Mouse (Mus musculus): ENCODE data around the gene Ap1m2. TPM values are rescaled to one million over a fixed set of nuclear protein-coding genes. Genes with fewer than 3 reads are reported as not detected.

The Ap1m2 gene
- 158 and 172 TPM in 2 replicates for polyA plus RNA-seq (2015; fragmentation: Nextera tagmentation; extraction: Ambion mirVana)

DNA sequence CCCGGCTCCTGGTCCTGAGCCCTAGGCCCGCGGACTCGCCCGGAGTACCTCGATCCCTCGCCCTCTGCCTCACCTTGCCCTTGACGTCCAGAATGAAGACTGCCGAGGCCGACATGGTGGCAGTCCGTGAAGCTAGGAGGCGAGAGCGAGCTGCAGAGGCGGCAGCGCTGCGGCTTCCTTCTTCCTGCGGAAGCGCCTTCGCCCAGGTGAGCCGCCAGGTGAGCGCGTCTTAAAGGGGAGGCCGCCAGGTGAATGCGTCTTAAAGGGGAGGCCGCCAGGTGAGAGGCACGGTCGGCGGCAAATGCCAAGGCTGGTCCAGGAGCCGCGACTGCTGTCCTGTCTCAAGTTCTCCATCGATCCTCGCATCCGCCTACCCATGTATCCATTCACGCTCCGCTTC, at the start of gene Ap1m2:
TSS of gene Ap1m2 (minus strand) at position 204 of the 400 bp plus-strand sequence.
- H3K27ac ChIP-seq (ENCODE audit: low read length) = peak within 1 kb of the TSS; percentile 58
- peak within 1 kb of the TSS; percentile 61 for H3K4me3 ChIP-seq (ENCODE audit: low read length)
- 0 out of 2 replicates have a peak, but pooled peaks cover 5% of the 10 kb centered on the region for H3K27me3 ChIP-seq (replicated peaks; ENCODE audit: control insufficient read depth, insufficient read depth, low read length)
- peak; percentile 76 for ATAC-seq
- no peaks in the 10 kb centered on the region for H3K4me1 ChIP-seq (ENCODE audit: control insufficient read depth, insufficient read depth, low read length)
- no peaks in the 10 kb centered on the region for H3K36me3 ChIP-seq (ENCODE audit: control insufficient read depth, insufficient read depth, low read length)
- H3K9ac ChIP-seq (ENCODE audit: low read depth, low read length) = peak within 1 kb of the TSS; percentile 62
- H3K9me3 ChIP-seq (ENCODE audit: control insufficient read depth, low read length) = no peaks in the 10 kb centered on the region
- WGBS = 8% methylated on average over 35 of the region's 35 CpGs
- H3K4me2 ChIP-seq (ENCODE audit: low read depth, low read length) = peak within 1 kb of the TSS; percentile 47

DNA sequence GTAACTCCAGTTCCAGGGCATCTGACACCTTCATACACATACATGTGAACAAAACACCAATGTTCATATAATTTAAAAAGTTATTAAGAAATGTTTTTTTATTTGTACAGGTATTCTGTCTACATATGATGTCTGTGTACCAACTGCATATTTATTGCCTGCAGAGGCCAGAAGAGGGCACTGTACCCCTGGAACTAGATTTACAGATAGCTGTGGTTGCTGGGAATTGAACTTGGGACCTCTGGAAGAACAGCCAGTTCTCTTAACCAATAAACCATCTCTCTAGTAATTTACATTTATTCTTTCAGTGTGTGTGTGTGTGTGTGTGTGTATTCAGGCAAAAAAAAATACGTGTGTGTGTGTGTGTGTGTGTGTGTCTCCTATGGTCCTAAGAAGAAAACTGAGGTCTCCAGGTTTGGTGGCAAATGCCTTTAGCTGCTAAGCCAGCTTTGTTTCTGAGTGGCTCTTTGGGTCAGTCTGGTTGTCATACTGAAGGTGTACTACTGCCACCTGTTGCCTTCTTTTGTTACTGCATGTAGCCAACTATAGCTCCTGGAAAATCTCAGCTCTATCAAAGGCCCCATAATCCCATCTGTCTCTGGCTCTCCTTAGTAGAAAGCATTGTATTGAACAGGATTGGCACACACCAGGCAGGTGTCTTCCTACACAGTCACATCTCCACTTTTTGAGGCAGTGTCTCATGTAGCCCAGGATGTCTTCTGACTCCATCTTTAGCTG, 45.0 kb upstream of the Ap1m2 start:
- Histone ChIP-seq H3K4me2 (ENCODE audit: low read depth, low read length) (no peak overlapping the region), H3K27me3 (replicated peaks; ENCODE audit: control insufficient read depth, insufficient read depth, low read length) (peaks cover 4% of the 10 kb centered on the region; the same call in 1 of the 2 replicates), H3K27ac (ENCODE audit: low read length) (no peak overlapping the region), H3K36me3 (ENCODE audit: control insufficient read depth, insufficient read depth, low read length) (no peaks in the 10 kb centered on the region; the same call in 1 of the 2 replicates), H3K9ac (ENCODE audit: low read depth, low read length) (no peak overlapping the region), H3K4me1 (ENCODE audit: control insufficient read depth, insufficient read depth, low read length) (no peaks in the 10 kb centered on the region), H3K9me3 (ENCODE audit: control insufficient read depth, low read length) (no peaks in the 10 kb centered on the region), H3K4me3 (ENCODE audit: low read length) (no peak overlapping the region)
- WGBS = 0% methylated on average over 1 of the region's 1 CpGs
- ATAC-seq = peak; percentile 57

DNA sequence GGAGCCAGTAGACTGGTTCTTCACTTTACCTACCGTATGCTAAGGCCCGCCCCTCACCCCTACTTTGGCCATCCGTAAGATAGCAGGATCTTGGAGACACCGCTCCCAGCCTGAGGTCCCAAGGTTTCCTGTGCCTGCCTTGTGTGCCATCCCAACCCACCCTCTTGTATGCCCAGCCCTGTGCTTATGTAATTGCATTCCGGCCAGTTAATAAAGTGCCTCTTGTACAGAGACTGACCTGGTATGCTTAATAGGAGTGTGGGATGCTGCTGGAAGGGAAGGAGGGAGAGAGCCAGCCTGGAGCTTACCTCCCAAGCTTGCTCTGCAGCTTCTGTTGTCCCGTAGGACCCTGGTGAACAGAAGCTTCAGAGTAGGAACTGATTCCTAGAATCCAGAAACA, 42.7 kb upstream of the Ap1m2 start:
- H3K4me3 ChIP-seq (ENCODE audit: low read length) = no peak overlapping the region

DNA sequence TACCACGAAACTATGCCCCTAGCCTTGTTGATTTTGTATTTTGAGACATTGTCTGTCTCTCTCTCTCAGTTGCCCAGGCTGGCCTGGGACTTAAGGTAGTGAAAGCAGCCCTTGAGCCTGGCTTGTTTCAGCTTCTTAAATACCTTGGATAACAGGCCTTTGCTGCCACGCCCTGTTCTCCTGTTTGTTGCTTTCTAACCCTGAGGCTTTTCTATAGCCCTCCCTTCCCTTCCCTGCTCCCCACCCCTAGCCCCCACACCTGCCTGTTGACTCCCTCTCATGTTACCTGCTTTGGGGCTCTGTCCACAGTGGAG, 41.2 kb upstream of the Ap1m2 start:
- ATAC-seq = no peak
- Histone ChIP-seq H3K9ac (ENCODE audit: low read depth, low read length) (no peak overlapping the region), H3K4me2 (ENCODE audit: low read depth, low read length) (no peak overlapping the region), H3K4me1 (ENCODE audit: control insufficient read depth, insufficient read depth, low read length) (peaks cover 5% of the 10 kb centered on the region), H3K27ac (ENCODE audit: low read length) (no peak overlapping the region), H3K9me3 (ENCODE audit: control insufficient read depth, low read length) (no peaks in the 10 kb centered on the region), H3K27me3 (replicated peaks; ENCODE audit: control insufficient read depth, insufficient read depth, low read length) (no peaks in the 10 kb centered on the region), H3K4me3 (ENCODE audit: low read length) (no peak overlapping the region), H3K36me3 (ENCODE audit: control insufficient read depth, insufficient read depth, low read length) (peaks cover 2% of the 10 kb centered on the region)
- 68% methylated on average over 2 of the region's 2 CpGs for WGBS

More for the DNA sequence above, 42.7 kb upstream of the Ap1m2 start:
- Histone ChIP-seq H3K4me2 (ENCODE audit: low read depth, low read length) (no peak overlapping the region), H3K4me1 (ENCODE audit: control insufficient read depth, insufficient read depth, low read length) (peaks cover 5% of the 10 kb centered on the region), H3K9me3 (ENCODE audit: control insufficient read depth, low read length) (no peaks in the 10 kb centered on the region), H3K9ac (ENCODE audit: low read depth, low read length) (no peak overlapping the region), H3K36me3 (ENCODE audit: control insufficient read depth, insufficient read depth, low read length) (no peaks in the 10 kb centered on the region; the same call in 1 of the 2 replicates), H3K27me3 (replicated peaks; ENCODE audit: control insufficient read depth, insufficient read depth, low read length) (no peaks in the 10 kb centered on the region), H3K27ac (ENCODE audit: low read length) (no peak overlapping the region)
- 85% methylated on average over 6 of the region's 6 CpGs for WGBS
- no peak for ATAC-seq

DNA sequence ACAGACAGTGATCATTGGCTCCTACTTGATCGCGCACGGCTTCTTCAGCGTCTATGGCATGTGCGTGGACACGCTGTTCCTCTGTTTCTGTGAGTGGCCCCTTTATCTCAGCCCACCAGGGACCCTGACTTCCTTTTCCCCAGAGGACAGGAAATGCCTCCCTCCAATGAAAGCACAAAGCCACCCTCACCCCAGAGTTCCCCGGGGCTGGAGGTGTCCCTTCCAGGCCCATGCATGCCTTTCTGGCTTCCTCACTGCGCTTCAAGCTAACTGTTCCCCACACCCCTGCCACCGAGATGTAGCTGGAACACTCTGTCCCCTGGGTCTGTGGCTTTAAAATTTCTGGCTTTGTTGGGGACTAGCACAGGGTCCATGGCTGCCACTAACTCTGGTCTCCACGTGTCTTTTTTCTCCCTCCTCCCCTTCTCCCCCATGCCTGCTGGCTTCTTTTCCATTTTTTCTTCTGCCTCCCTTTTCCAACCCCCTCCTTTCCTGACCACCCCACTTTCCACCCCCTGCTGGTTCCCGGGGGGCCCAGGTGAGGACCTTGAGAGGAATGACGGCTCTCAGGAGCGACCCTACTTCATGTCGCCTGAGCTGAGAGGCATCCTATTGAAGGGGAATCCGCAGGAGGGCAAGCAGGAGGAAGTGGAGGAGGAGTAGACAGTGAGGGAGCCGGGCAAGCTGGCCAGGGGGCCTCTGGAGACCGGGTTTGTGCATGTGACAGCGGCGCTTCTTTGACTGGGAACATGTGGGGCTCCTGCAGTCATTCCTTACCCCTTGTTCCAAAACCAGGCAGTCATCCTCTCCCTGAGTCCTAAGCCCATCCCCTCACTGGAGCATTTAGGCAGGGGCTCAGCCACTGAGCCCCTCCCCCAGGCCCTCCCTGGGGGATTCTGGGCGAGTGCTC, 40.6 kb upstream of the Ap1m2 start:
- no peaks in the 10 kb centered on the region for H3K27me3 ChIP-seq (replicated peaks; ENCODE audit: control insufficient read depth, insufficient read depth, low read length)
- H3K27ac ChIP-seq (ENCODE audit: low read length) = no peak overlapping the region
- peaks cover 5% of the 10 kb centered on the region for H3K4me1 ChIP-seq (ENCODE audit: control insufficient read depth, insufficient read depth, low read length)
- peaks cover 2% of the 10 kb centered on the region for H3K36me3 ChIP-seq (ENCODE audit: control insufficient read depth, insufficient read depth, low read length)
- no peak overlapping the region for H3K4me3 ChIP-seq (ENCODE audit: low read length)
- no peak for ATAC-seq
- 49% methylated on average over 20 of the region's 20 CpGs for WGBS
- H3K9me3 ChIP-seq (ENCODE audit: control insufficient read depth, low read length) = no peaks in the 10 kb centered on the region
- no peak overlapping the region for H3K9ac ChIP-seq (ENCODE audit: low read depth, low read length)
- H3K4me2 ChIP-seq (ENCODE audit: low read depth, low read length) = no peak overlapping the region

DNA sequence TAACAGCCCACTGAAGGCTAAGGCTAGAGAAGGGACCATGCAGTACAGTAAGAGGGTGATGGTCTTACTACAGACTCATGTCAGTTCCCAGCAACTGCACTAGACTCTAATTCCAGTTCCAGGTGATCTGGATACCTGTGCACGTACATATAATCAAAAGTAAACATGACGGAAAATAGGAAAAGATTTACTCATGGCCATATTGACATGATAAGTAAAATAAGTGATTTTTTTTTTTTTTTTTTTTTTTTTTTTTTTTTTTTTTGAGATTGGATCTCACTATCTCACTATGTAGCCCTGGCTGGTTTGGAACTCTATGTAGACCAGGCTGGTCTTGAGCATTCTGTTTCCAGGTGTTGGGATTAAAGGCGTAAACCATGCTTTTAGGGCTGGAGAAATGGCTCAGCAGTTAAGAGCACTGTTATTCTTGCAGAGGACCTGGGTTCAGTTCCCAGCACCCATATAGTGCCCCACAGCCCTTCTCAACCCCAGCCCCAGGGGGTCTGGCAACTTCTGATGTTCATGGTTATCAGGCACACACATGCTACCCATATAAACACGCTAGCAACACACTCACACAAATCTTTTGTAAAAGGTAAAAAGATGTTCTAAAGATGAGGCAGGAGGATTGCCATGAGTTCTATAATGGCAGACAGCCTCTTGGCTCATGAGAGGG, 39.7 kb upstream of the Ap1m2 start:
- Histone ChIP-seq H3K27me3 (replicated peaks; ENCODE audit: control insufficient read depth, insufficient read depth, low read length) (no peaks in the 10 kb centered on the region), H3K9me3 (ENCODE audit: control insufficient read depth, low read length) (no peaks in the 10 kb centered on the region), H3K36me3 (ENCODE audit: control insufficient read depth, insufficient read depth, low read length) (peaks cover 2% of the 10 kb centered on the region), H3K27ac (ENCODE audit: low read length) (no peak overlapping the region), H3K4me2 (ENCODE audit: low read depth, low read length) (no peak overlapping the region), H3K4me1 (ENCODE audit: control insufficient read depth, insufficient read depth, low read length) (peaks cover 5% of the 10 kb centered on the region), H3K4me3 (ENCODE audit: low read length) (no peak overlapping the region), H3K9ac (ENCODE audit: low read depth, low read length) (no peak overlapping the region; the same call in 1 of the 2 replicates)
- WGBS = 91% methylated on average over 4 of the region's 4 CpGs
- no peak; the same call in 1 of the 2 replicates for ATAC-seq

DNA sequence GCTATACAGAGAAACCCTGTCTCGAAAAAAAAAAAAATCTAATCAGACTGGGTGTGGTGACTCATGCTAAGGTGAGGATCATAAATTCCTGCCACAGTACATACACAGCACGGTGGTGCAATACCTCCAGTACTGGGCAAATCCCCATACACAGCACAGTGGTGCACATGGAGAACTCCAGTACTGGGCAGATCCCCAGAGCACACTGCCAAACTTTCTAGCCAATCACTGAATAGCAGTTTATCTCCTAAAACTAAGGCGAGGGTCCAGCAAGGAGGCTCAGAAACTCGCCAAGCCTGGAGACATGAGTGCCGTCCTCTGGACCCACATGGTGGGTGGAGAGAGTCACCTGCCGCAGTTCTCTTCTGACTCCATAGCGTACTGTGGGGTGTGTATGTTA, 39.0 kb upstream of the Ap1m2 start:
- ATAC-seq = peak; percentile 98

DNA sequence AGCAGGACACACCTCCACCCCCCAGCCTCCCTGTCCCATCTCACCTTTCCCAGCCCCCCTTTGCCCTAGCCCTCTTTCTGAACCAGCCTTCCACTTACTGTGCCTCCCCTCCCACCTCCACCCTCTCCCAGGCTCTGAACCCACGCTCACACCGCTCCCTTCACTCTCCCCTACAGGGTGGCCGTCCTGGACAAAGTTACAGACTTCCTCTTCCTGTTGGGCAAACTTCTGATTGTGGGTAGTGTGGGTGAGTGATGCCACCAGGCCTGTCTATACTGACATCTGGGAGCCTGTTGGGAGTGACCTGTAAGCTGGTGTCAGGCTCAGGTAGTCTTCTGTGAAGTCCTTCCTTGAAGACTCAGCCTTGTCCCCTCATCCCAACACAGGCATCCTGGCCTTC, 36.0 kb upstream of the Ap1m2 start:
- no peaks in the 10 kb centered on the region for H3K27me3 ChIP-seq (replicated peaks; ENCODE audit: control insufficient read depth, insufficient read depth, low read length)
- no peak for ATAC-seq
- H3K4me3 ChIP-seq (ENCODE audit: low read length) = no peak overlapping the region
- peaks cover 5% of the 10 kb centered on the region for H3K4me1 ChIP-seq (ENCODE audit: control insufficient read depth, insufficient read depth, low read length)
- 90% methylated on average over 3 of the region's 3 CpGs for WGBS
- no peak overlapping the region for H3K9ac ChIP-seq (ENCODE audit: low read depth, low read length)
- H3K36me3 ChIP-seq (ENCODE audit: control insufficient read depth, insufficient read depth, low read length) = peaks cover 2% of the 10 kb centered on the region
- no peak overlapping the region for H3K4me2 ChIP-seq (ENCODE audit: low read depth, low read length)
- H3K9me3 ChIP-seq (ENCODE audit: control insufficient read depth, low read length) = no peaks in the 10 kb centered on the region
- H3K27ac ChIP-seq (ENCODE audit: low read length) = no peak overlapping the region

More for the DNA sequence above, 39.0 kb upstream of the Ap1m2 start:
- WGBS = 70% methylated on average over 7 of the region's 7 CpGs
- H3K27me3 ChIP-seq (replicated peaks; ENCODE audit: control insufficient read depth, insufficient read depth, low read length) = no peaks in the 10 kb centered on the region
- H3K4me2 ChIP-seq (ENCODE audit: low read depth, low read length) = no peak overlapping the region
- H3K9me3 ChIP-seq (ENCODE audit: control insufficient read depth, low read length) = no peaks in the 10 kb centered on the region
- peaks cover 5% of the 10 kb centered on the region for H3K4me1 ChIP-seq (ENCODE audit: control insufficient read depth, insufficient read depth, low read length)
- H3K27ac ChIP-seq (ENCODE audit: low read length) = no peak overlapping the region
- H3K9ac ChIP-seq (ENCODE audit: low read depth, low read length) = no peak overlapping the region; the same call in 1 of the 2 replicates
- no peak overlapping the region for H3K4me3 ChIP-seq (ENCODE audit: low read length)
- H3K36me3 ChIP-seq (ENCODE audit: control insufficient read depth, insufficient read depth, low read length) = peaks cover 2% of the 10 kb centered on the region
